Mouse (Mus musculus): ENCODE measurements around the gene Lonp1. TPM values are rescaled to one million over a fixed set of nuclear protein-coding genes. Genes with fewer than 3 reads are reported as not detected.
A peak's percentile ranks its signal among the peaks of the same experiment; 100 is the strongest.
"Not testable (repeated sequence)": the region's sequence is repeated elsewhere in the genome, so short reads cannot be mapped to it uniquely, and the experiment has no call there.

Gene Lonp1
- total RNA-seq, 1 experiment from 2014 or later: 69.9 TPM

DNA sequence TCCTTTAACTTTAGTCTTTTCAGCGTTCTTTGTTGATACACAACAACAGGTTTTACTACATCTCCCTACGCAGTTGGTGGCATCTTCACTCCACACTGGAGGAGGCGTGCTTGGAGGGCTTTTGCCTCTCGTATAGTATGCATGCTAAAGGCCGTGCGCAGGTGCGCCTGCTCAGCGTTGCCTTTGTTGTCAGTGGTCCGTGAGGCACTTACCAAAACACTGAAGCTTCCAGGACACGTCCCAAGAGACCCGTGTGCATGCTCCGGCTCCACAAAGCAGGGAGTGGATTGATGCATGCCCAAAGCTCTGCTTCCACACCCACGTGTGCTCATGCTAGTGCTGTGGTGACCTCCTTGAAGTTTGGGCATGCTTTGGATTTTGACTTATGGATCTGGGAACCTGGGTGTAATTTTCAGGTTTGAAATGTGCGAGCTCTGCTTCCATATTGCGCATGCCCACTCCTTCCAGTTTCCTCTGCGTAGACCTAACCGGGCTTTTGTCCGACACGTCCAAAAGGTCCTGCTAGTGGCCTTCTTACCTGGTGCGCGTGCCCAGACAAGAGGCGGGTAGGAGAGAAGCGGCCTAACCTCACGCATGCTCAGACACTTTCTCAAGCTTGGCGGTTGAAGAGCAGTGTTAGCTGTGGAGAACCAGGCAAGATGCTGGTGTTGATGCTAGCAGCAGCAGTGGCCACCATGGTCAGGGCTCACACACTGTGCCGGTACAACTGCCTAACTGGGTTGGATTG, 1.0 kb upstream of the Lonp1 start, which contains the start of gene Catsperd:
TSS of gene Catsperd (plus strand) at position 614 of the 748 bp plus-strand sequence.
- 0 out of 2 replicates have a peak, but pooled peaks have one; percentile 4 for ATAC-seq (replicated peaks; ENCODE audit: low read depth, poor library complexity, severe bottlenecking)

DNA sequence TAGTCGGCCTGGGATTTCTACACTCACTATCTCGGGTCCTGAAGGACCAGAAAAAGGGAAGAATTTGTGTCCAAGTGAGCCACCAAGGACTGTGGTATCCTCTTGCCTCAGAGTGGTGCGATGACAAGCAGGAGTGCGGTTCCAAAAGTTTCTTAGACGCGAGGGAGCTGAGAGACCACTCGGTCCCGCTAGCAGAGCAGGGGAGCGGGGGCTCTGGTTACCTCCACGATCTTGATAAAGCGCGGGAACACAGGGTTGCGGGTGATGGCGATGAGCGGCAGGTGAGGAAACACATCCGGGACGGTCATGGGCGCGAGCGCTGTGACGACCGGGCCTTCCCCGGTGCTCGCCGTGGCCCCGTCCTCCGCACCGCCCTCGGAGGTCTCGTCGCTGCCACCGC, 427 bp downstream of the Lonp1 start:
- ATAC-seq (replicated peaks; ENCODE audit: low read depth, poor library complexity, severe bottlenecking): 0 out of 2 replicates have a peak, but pooled peaks have one; percentile 9

DNA sequence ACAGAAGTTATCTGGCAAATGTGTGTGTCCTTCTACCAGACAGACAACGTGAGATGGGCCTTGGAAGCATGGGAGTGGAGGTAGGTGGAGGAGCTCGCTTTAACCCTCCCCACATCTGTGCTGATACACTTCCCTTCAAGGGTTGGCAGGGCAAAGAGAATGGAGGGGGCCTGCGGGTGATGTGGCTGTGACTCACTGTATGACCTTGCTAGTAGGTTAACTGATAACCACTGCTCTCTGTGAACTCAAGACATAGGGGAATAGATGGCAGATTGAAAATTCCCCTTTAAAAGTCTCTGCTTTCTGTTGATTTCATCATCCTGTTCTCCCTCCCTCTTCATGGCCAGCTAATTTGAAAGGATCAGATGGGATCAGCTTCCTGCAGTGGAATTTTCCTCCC, 1.2 kb downstream of the Lonp1 start:
- no peak for ATAC-seq (replicated peaks; ENCODE audit: low read depth, poor library complexity, severe bottlenecking)

DNA sequence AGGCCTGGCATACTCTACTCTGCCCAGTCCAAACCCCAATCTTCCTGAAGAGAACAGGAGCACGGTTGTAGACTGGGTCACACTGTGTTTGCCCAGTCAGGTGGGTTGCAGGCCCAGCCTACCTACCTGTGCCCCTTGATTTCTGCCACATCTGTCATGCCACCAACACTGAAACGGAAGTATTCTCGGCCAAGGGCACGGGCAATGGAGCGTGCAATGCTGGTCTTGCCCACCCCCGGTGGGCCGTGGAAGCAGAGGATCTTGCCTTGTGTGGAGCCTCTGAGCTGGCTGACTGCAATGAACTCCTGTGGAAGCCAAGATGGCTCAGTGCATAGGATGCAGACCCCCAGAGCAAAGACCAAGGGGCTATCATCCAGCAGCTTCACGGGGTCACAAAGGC, 9.1 kb downstream of the Lonp1 start:
- ATAC-seq (replicated peaks; ENCODE audit: low read depth, poor library complexity, severe bottlenecking): no peak

DNA sequence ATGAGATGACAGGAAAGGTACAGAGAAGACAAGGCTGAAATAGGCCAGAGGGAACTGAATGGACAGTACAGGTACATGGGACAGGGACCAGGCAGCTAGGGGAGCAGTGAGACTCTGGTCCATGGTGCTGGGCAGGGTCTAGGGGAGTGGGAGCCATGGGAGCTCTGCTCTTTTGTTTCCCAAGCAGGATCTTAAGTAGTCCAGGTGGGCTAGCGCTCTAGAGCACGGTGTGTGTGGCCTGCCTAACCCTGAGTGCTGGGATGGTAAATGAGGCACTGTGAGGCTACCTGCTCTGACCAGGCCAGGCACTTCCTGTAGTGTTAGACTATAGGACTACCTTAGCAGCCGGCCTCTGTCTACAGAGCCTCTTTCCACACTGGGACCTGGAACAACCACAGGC, 10.0 kb downstream of the Lonp1 start:
- no peak for ATAC-seq (replicated peaks; ENCODE audit: low read depth, poor library complexity, severe bottlenecking)

DNA sequence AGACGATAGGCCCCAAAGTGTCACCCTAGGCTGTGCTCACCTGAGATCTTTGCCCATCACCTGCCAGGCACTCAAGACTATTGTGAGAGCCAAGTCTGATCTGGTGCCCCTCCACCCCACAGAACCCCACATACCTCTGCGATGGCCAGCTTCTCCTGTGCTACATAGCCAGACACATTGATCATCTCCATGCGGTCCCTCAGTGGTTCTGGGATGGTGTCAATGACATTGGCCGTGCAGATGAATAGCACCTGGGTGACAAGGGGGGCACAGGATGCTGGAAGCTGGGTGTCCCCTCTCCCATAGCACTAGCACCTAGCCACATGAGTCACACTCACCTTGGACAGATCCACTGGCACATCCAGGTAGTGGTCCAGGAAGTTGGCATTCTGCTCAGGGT, 10.9 kb downstream of the Lonp1 start:
- no peak for ATAC-seq (replicated peaks; ENCODE audit: low read depth, poor library complexity, severe bottlenecking)

DNA sequence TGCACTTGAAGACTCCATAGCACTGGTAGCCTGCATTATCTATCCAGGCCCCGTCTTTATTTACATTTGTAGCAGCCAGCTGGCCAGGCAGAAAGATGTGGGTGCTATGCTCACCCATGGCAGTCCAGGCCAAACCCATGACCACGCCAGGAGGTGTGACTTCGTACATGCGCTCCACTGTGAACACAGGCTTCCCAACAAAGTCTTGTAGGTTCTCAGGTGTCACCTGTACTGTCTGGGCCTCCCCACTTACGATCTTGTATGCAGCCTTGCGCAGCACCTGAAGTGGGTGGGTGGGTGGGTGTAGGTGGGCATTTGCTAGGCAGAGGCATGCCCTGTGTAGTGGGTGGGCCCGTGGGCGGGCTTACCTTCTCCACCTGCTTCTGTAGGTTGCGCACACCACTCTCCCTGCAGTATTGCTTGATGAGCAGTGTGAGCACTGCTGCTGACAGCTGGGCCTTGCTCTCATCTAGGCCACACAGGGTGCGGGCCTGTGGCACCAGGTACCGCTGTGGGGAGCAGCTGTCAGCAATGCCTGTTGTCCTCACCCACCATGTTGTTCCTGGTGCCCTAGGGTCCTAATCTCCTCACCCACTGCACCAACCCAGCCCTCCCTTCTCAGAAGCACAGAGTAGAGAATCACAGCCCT, 11.4 kb downstream of the Lonp1 start:
- no peak for ATAC-seq (replicated peaks; ENCODE audit: low read depth, poor library complexity, severe bottlenecking)

DNA sequence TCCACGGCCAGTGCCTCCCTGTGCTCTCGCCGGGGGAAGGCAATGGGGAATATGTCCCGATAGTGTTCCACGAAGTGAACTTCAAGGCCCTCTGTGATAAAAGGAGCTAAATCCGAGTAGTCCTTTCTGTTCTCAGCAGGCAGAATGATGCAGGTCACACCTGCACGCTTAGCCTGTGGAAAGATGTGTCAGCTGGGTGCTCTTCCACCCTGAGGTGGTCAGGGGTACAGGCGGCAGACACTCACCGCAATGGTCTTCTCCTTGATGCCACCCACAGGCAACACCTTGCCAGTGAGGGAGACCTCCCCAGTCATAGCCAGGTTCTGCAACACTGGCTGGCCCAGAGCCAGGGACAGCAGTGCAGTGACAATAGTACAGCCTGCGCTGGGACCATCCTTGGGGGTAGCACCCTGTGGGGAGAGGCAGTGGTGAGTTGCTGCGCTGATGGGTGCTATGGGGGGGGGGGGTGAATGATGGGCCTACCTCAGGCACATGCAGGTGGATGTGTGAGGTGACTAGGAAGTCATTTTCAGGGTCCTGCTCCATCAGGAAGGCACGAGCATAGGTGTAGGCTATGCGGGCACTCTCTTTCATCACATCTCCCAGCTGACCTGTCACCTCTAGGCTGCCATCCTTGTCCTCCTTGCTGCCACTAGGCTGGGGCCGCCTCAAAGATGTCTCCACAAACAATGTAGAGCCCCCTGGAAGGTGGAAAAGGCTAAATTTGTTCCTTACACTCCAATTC, 12.1 kb downstream of the Lonp1 start:
- ATAC-seq (replicated peaks; ENCODE audit: low read depth, poor library complexity, severe bottlenecking): no peak

DNA sequence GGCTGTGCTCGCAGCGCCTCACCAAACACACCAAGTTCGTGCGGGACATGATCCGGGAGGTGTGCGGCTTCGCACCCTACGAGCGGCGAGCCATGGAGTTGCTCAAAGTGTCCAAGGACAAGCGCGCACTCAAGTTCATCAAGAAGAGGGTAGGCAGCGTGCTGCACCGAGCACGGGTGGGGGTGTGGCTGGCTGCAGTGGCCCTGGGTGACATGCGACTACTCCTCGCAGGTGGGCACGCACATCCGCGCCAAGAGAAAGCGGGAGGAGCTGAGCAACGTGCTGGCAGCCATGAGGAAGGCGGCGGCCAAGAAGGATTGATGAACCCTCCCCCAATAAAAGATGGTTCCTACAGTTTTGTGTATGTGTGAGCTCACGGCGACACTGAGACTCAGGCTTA, 12.8 kb downstream of the Lonp1 start:
- not testable (repeated sequence) for ATAC-seq (replicated peaks; ENCODE audit: low read depth, poor library complexity, severe bottlenecking)

DNA sequence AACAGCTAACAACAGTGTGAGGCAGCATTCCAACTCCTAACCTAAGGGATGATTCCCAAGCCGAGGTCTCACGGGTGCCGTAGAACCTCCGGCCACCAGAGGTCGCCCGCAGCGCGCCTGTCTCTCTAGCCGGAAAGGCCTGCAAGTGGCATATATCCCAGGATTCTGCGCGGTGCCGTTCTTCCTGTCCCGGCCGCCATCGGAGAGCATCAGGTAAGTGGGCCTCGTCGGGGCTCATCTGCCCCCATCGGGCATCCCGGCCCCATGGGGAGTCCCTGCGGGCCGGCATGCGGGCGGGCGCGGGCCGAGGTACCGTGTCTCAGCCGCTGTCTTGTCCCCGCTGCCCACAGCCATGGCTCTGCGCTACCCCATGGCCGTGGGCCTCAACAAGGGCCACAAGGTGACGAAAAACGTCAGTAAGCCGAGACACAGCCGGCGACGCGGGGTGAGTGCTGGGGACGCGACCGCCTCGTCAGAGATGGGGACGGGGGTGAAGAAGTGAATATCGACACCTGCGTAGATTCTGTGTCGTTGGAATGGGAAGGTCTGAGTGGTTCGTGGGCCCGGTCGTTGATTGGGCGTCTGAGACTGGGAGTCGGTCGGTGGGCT, 13.3 kb downstream of the Lonp1 start, which contains the start of gene Rpl36:
TSS of gene Rpl36 (plus strand) at position 181 of the 609 bp plus-strand sequence.
- ATAC-seq (replicated peaks; ENCODE audit: low read depth, poor library complexity, severe bottlenecking): peak; percentile 54

DNA sequence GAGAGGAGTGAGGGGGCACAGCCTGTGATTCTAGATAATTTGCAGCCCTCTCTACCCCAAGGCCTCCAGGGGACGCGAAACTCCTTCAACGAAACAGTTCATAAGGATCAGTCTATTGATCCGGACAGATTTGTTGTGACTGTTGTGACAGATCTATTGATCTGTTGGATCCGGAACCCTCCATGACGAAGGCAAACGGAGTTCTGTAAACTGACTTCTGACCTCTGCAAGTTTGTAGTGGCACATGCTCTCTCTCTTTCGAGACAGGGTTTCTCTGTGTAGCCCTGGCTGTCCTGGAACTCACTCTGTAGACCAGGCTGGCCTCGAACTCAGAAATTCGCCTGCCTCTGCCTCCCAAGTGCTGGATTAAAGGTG, 14.1 kb downstream of the Lonp1 start:
- ATAC-seq (replicated peaks; ENCODE audit: low read depth, poor library complexity, severe bottlenecking): not testable (repeated sequence)

DNA sequence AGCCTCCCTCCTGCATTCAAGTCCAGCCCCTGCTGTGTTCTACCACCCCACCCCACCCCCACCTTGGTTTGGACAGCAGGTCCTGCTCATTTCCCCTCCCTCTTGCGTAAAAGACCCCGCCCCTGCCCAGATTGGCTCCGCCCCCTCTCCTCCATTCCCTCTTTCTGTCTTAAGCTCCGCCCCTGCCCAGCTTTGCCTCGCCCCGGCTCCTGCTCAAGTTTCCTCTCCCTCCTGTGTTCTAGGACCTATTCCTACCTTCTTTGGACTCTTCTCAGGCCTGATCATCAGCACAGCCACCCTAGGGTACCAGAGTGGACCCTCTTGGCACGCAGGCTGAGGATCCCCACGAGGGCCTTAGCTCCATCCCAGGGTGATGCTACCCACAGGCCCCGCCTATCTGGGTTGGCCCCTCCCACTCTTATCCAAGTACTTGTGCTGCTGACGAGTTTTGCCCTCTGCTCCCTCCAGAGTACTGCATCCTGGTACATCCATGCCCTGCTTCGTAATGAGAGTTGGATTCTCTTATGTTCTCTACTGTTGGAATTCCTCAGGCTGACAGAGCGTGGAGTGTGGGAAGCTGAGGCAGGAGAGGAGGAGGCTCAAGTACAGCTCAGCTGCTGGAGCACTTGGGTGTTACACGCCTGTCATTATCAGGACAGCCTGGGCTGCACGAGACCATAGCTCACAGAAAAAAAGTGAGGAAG, 14.7 kb downstream of the Lonp1 start:
- peak; percentile 13; the same call in 1 of the 2 replicates for ATAC-seq (replicated peaks; ENCODE audit: low read depth, poor library complexity, severe bottlenecking)

DNA sequence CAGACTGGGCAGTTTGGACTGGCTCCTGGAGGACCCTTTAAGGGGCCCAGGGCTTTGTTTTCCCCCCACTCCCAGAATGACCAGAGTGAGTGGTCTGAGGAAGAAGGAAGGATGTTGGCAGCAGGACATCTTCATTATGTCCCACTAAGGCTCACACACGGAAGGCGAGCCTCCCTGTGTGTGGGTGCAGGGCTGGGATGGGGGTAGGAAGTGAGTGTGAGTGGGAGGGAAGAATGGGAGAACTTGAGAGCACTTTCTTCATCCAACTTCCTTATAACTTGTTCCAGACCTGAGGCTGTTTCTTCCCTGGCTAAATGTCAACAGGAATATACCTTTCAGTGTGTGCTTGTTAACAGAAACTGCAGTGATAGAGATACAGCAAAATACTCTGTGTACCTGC, 15.4 kb downstream of the Lonp1 start:
- ATAC-seq (replicated peaks; ENCODE audit: low read depth, poor library complexity, severe bottlenecking): no peak

DNA sequence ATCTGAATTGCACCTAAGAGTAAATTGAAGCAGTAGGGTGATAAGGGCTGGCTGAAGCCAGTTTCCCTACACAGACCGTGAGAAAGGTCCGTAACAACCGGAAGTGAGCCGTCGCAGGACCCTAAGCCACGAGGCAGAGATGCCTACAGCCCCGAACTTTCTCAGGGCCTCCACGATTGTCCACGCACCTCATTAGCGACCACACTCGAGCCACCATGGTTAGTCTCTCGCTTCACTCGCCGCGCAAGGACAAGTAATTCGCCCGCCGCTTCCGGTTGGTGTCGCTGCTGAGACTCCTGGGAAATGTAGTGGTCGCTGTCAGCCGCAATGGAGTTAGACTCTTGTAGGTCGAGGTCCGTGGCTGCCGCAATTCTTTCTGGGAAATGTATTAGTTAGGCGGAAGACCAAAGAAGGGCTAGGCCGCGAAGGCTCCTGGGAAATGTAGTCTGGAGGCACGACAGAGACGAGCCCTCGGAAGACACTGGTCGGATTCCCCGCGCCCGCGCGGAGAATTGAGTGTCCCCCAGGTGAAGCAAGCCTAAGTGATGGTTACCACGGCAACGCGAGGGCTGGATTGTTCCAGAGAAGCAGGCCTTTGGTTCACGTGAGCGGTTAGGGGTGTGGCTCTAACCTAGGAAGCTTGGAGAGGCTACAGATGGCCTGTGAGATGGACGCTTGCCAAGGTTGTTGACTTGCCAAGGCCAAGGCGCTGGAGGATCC, 17.1 kb downstream of the Lonp1 start, which contains the start of gene 2410015M20Rik:
TSS of gene 2410015M20Rik (minus strand) at position 320 of the 720 bp plus-strand sequence.
- peak; percentile 72 for ATAC-seq (replicated peaks; ENCODE audit: low read depth, poor library complexity, severe bottlenecking)

DNA sequence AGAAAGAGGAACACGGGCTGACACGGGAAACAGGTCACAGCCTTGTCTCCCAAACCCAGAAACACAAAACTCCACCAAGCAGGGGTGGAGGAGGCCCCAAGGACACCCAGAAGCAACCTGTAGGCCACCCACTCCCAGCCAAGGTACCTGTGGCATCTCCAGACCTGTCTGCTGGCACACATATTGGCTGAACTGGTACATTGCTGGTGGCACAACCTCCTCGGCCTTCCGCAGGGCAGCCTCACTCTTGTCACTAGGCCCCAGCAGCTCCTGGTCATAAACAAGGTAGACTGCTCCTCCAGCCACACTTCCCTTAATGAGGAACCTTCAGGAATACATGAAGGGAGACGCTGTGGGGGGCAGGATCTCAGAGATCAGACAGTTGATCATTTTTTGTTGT, 18.0 kb downstream of the Lonp1 start:
- no peak for ATAC-seq (replicated peaks; ENCODE audit: low read depth, poor library complexity, severe bottlenecking)

DNA sequence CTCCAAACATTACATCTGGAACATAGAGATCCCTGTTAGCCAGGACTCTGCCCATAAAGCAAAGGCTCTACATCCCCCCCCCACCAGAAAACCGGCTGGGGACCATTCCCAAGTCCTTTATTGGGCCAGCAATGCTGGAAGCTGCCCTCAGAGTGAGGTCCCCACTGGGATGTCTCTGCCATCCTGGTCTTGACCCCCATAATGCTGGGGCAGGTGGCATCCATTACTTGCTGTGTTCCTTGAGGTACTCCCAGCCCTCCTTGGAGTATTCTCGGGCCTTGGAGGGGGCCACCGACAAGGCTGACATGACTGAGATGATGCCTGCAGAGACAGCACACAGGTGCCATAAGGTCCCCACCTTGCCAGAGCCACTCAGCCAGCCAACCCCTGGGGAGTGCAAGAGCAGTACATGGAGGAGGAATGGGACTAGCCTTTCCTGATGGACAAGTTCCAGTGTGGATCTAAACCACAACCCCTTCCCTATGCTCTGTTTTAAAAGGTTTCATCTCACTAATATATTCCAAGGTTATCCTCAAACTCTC, 19.1 kb downstream of the Lonp1 start:
- no peak for ATAC-seq (replicated peaks; ENCODE audit: low read depth, poor library complexity, severe bottlenecking)

DNA sequence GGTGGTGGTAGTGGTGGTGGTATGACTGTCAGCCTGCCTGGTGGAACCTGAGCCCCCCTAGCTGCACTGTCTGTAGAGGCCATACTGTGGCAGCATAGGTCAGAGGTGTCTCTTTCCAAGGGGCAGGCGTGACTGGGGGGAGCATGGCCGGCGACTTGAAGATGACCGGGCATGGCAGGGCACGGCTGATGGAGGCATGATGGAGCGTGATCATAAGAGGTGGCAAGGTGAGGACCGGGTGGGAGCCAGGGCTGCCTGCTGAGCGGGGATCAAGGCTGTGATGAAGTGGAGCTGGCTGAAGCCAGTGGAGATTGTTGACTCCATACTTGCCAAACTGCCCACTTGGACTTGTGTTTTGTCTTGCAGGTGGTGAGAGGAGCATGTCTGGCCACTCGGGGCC, 21.3 kb downstream of the Lonp1 start:
- ATAC-seq (replicated peaks; ENCODE audit: low read depth, poor library complexity, severe bottlenecking): no peak

DNA sequence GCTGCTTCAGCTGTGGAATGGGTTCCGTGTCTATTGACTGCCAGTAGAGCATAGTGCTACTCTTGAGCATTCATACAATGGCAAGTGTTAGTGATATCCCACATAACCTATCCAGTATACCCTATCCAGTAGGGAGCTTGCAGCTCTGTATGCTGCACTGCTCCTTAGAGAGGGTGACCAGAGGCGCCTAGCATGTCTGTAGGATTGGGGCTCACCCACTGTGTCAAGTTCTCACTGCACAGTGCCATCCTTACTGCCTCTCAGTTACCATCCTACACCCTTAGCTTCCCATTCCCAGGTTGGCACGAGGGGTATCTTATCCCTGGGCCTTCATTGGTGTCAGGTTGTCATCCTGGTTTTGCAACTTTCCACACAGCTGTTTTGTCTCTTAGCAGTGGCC, 22.3 kb downstream of the Lonp1 start:
- ATAC-seq (replicated peaks; ENCODE audit: low read depth, poor library complexity, severe bottlenecking): no peak

DNA sequence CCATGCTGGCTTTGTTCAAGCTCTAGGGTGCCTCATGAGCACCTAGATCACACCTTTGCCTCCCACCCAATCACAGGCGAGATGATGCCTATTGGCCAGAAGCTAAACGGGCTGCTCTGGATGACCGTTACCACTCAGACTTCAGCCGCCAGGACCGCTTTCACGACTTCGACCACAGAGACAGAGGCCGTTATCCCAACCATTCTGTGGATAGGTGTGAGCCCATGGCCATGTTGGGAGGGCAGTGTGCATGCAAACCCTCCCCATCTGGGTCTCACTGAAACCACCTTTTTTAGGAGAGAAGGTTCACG, 22.7 kb downstream of the Lonp1 start:
- no peak for ATAC-seq (replicated peaks; ENCODE audit: low read depth, poor library complexity, severe bottlenecking)

Measured in common myeloid progenitor, adult 5-6 weeks (primary cell).